Mouse (Mus musculus): ENCODE measurements around the gene Apoa4. TPM values are rescaled to one million over a fixed set of nuclear protein-coding genes. Genes with fewer than 3 reads are reported as not detected.

Gene Apoa4
- total RNA-seq (2023), result not detected

GRCm38 (mm10) chr9:46240526-46241153 lies at the start of gene Apoa4:
Gene Apoa4, plus strand, starts transcription at chr9:46240696.

GRCm38 (mm10) chr9:46228491-46228890 lies 12.0 kb upstream of the Apoa4 start, which contains the start of gene Apoa1:
Gene Apoa1, plus strand, starts transcription at chr9:46228580.

GRCm38 (mm10) chr9:46235596-46235648 lies 5.1 kb upstream of the Apoa4 start, which contains the start of gene Apoc3:
Gene Apoc3, minus strand, starts transcription at chr9:46235636.

GRCm38 (mm10) chr9:46268343-46268873 lies 27.9 kb downstream of the Apoa4 start, which contains the start of gene Apoa5:
Gene Apoa5, plus strand, starts transcription at chr9:46268633.

GRCm38 (mm10) chr9:46272677-46273454 lies 32.4 kb downstream of the Apoa4 start, which contains the start of gene Zpr1:
Gene Zpr1, plus strand, starts transcription at chr9:46273064.

GRCm38 (mm10) chr9:46282631-46283436 lies 42.3 kb downstream of the Apoa4 start, which contains the start of gene Bud13:
Gene Bud13, plus strand, starts transcription at chr9:46283008.

Other genes starting within 250 kb of the Apoa4 start
- 10 to 100 TPM; 46.4 to 51.3 TPM for gene Pafah1b2, start 228.0 kb upstream of the Apoa4 start, total RNA-seq (2023)
- 10 to 100 TPM; 54.3 to 55.2 TPM for gene Sik3, start 227.9 kb upstream of the Apoa4 start, total RNA-seq (2023)
- gene Apoa1, start 12.1 kb upstream of the Apoa4 start, total RNA-seq (2023), result not detected
- not detected for gene Apoc3, start 5.1 kb upstream of the Apoa4 start, total RNA-seq (2023)
- not detected for gene Apoa5, start 27.9 kb downstream of the Apoa4 start, total RNA-seq (2023)
- gene Zpr1, start 32.4 kb downstream of the Apoa4 start, total RNA-seq (2023), result 10 to 100 TPM; 29.0 to 33.1 TPM
- gene Bud13, start 42.3 kb downstream of the Apoa4 start, total RNA-seq (2023), result 10 to 100 TPM; 14.6 to 15.2 TPM
- not detected for gene 4931429L15Rik, start 79.3 kb downstream of the Apoa4 start, total RNA-seq (2023)